Mouse (Mus musculus): ENCODE measurements around the gene Tbc1d5. TPM values are rescaled to one million over a fixed set of nuclear protein-coding genes. Genes with fewer than 3 reads are reported as not detected.

The Tbc1d5 gene
- polyA plus RNA-seq, 1 experiment from 2014 or later = 23.7 TPM

DNA sequence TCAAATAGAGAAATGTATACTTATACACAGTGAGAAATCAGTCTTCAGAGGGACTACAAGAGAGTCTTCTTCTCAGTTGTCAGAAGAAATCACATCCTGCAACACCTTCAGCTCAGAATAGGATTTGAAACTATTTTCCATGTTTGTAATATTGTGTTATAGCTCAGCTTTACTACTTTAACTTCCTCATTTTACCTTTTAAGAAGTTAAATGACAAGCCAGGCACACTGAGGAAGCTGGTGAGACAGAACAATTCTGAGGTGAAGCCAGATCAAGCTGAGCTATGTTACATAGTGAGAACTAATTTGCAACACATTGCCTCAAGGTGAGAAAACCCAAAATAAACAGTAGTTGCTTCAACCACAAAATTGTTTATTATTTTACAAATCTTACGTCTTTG lies 135.3 kb downstream of the Tbc1d5 start:
- no peaks in the 10 kb centered on the region for H3K27me3 ChIP-seq
- ChIA-PET POLR2A (no interaction called here), CTCF (interaction anchor here (1.4 kb wide), 1 partner anchor 9 kb away, joined by 4 read pairs; no protein-coding TSS in a partner anchor)
- in situ Hi-C loops (cut with MboI; ENCODE audit: low pct_unique_long_range_greater_than_20kb) = no loop called here
- TF ChIP-seq CTCF (IDR thresholded peaks at IDR 0.05) = no peak
- DNase-seq (ENCODE audit: low read depth, low spot score) (no peak), ATAC-seq (no peak)

DNA sequence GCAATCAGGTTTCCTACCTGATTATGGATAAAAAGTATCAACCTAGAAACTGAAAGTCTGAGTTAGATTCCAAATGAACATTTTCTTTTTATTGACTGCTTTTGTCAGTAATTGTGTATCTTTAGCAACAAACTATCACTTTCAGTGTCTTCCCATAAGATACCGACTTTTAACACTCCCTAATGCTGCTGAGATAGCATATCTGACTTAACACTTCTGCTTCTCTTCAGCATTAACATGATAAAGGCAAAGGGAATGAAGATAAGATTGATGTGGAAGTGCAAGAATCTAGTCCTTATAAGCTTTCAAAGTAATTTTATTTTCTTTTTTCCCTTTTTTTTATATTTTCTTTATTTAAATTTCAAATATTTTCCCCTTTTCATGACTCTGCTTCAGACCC lies 138.3 kb downstream of the Tbc1d5 start:
- ChIA-PET POLR2A (no interaction called here), CTCF (no interaction called here)
- ATAC-seq (no peak), DNase-seq (ENCODE audit: low read depth, low spot score) (no peak)
- no peak for TF ChIP-seq CTCF (IDR thresholded peaks at IDR 0.05)
- no peaks in the 10 kb centered on the region for H3K27me3 ChIP-seq
- in situ Hi-C loops (cut with MboI; ENCODE audit: low pct_unique_long_range_greater_than_20kb) = no loop called here

DNA sequence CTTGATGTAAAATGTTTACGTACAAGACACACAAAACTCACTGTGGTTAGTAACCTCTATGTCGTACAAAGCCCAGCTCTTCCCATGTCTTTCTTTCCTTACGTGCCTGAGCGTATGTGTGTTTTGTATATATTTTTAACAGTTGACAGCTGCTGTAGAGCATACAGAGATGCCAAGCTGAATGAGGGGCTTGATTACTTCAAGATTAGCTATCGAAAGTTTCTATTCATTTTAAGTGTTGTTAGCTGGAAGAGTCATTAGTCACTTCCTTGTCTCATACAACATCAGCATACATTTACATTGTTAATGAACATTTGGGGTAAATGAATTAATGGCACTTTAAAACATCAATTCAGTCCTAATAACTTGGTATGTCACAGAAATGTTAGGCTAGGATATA lies 155.9 kb downstream of the Tbc1d5 start:
- no peaks in the 10 kb centered on the region for H3K27me3 ChIP-seq
- in situ Hi-C loops (cut with MboI; ENCODE audit: low pct_unique_long_range_greater_than_20kb) = no loop called here
- ChIA-PET CTCF (interaction anchor here (0.8 kb wide), 1 partner anchor 10 kb away, joined by 3 read pairs; no protein-coding TSS in a partner anchor), POLR2A (no interaction called here)
- DNase-seq (ENCODE audit: low read depth, low spot score) = no peak
- no peak for TF ChIP-seq CTCF (IDR thresholded peaks at IDR 0.05)
- ATAC-seq = no peak

DNA sequence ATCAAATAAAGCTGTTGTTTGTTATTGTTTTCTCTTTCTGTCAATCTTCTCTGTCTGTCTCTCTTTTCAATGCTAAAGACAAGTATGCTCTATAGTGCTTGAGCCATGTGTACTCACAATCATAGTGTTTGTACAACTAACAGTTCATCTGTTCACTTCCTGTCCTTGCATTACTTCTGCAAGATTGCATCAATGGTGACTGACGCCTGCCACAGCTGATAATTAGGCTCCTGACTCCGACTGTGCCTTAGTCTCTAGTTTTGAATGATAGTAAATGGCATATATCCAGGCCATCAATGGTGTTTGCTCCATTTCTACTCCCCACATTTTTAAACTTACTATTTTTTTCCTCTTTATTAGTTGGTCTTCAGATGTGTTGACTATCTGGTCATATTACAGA lies 162.8 kb downstream of the Tbc1d5 start:
- no peak for TF ChIP-seq CTCF (IDR thresholded peaks at IDR 0.05)
- ATAC-seq (no peak), DNase-seq (ENCODE audit: low read depth, low spot score) (no peak)
- CTCF ChIA-PET = no interaction called here
- in situ Hi-C loops (cut with MboI; ENCODE audit: low pct_unique_long_range_greater_than_20kb) = no loop called here
- no peaks in the 10 kb centered on the region for H3K27me3 ChIP-seq
- POLR2A ChIA-PET = no interaction called here

DNA sequence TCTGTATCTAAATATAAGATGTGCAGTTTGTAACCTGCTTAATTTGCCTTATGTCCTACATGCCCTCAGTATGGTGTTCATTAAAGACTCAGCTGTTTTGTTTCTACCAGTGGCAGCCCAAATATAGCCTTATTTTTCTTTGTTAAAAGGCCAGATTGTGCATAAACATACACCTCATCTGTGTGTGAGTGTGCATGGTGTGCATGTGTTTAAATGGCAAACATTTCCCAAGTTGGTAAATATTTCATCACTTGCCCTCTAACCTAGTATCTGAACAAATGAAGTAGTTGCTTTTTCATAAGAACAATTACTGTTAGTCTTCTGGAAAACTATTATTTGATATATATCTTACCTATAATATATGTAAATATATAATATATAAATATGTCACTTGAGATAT lies 165.2 kb downstream of the Tbc1d5 start:
- H3K27me3 ChIP-seq = no peaks in the 10 kb centered on the region
- TF ChIP-seq CTCF (IDR thresholded peaks at IDR 0.05) = no peak
- POLR2A ChIA-PET = no interaction called here
- DNase-seq (ENCODE audit: low read depth, low spot score) (no peak), ATAC-seq (no peak)
- CTCF ChIA-PET = interaction anchor here (0.8 kb wide), 1 partner anchor 9 kb away, joined by 3 read pairs; no protein-coding TSS in a partner anchor
- in situ Hi-C loops (cut with MboI; ENCODE audit: low pct_unique_long_range_greater_than_20kb) = no loop called here

DNA sequence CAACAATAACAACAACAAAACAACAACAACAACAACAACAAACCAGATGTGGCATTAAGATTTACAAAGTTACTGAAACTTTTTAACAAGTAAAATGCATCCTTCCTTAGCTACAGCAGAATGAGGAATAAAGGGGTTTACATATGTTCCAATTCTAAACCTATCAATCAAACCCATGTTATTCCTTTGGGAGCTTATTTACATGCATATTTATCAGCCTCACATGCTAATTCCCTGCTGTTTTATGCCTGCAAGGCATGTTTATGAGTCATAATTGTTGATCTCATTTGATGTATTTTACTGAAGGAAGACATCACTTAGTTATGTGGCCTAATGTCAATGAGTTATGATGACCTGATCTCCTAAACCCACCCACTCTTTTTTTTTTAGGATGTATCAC lies 176.0 kb downstream of the Tbc1d5 start:
- ATAC-seq (no peak), DNase-seq (ENCODE audit: low read depth, low spot score) (no peak)
- POLR2A ChIA-PET = interaction anchor here (0.6 kb wide), 1 partner anchor 1972 kb away, joined by 3 read pairs; no protein-coding TSS in a partner anchor
- in situ Hi-C loops (cut with MboI; ENCODE audit: low pct_unique_long_range_greater_than_20kb) = no loop called here
- TF ChIP-seq CTCF (IDR thresholded peaks at IDR 0.05) = no peak
- CTCF ChIA-PET = interaction anchor here (1.1 kb wide), 1 partner anchor 9 kb away, joined by 3 read pairs; no protein-coding TSS in a partner anchor
- no peaks in the 10 kb centered on the region for H3K27me3 ChIP-seq

DNA sequence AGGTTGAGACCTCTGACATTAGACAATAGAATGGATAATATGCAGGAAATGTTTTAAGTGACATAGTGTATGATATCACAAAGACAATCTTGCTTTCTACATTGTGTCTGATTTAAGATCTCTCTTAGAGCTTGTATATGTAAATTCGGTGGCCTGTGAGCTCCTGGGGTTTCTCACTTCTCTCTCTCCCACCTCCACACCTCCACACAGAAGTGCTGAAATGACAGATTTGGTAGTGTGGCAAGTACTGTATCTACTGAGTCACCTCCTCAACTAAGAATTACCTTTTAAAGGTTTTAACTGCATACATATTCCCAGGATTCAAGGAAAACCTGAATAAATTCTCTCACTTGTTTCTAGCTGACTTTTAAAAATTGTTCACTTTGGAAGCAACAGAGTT lies 180.9 kb downstream of the Tbc1d5 start:
- DNase-seq (ENCODE audit: low read depth, low spot score) (no peak), ATAC-seq (no peak)
- CTCF ChIA-PET = no interaction called here
- POLR2A ChIA-PET = no interaction called here
- TF ChIP-seq CTCF (IDR thresholded peaks at IDR 0.05) = no peak
- H3K27me3 ChIP-seq = no peaks in the 10 kb centered on the region
- in situ Hi-C loops (cut with MboI; ENCODE audit: low pct_unique_long_range_greater_than_20kb) = loop anchor here (25.0 kb wide), 1 partner anchor 789 kb away; no protein-coding TSS in a partner anchor

DNA sequence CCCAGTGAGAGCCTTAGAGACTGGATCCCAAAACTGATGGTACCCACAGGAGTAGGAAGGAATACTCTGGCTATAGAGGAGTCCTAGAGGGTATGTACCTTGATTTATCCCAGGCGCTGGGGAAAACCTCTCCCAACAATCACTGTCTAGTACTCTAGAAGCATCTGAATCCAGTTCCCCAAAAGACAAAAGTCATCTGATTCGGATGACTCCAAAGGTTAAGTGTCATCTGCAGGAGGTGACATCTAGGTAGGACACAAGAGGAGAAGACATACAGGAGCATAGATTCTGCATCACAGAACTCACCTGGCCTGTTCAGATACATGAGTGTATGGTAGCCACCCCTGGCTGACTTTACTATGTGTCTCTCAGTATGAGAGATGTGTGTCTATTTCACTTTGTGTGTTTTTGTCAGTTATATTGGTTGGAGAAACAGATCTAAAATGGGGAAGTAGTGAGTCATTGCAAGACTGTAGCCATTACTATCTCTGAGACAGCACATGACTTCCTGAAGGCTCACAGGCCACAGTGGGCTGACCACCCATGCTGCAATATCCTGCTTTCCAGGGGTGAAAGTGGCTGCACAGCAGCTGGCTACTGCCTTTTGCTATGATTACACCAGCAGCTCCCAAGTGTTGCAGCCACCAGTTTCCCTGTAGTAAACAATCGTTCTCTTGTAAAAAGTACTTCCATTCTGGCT lies 185.7 kb downstream of the Tbc1d5 start:
- ChIA-PET CTCF (no interaction called here), POLR2A (no interaction called here)
- H3K27me3 ChIP-seq = no peaks in the 10 kb centered on the region
- TF ChIP-seq CTCF (IDR thresholded peaks at IDR 0.05) = no peak
- ATAC-seq (peak; percentile 71), DNase-seq (ENCODE audit: low read depth, low spot score) (no peak)
- in situ Hi-C loops (cut with MboI; ENCODE audit: low pct_unique_long_range_greater_than_20kb) = loop anchor here (25.0 kb wide), 1 partner anchor 794 kb away; no protein-coding TSS in a partner anchor

DNA sequence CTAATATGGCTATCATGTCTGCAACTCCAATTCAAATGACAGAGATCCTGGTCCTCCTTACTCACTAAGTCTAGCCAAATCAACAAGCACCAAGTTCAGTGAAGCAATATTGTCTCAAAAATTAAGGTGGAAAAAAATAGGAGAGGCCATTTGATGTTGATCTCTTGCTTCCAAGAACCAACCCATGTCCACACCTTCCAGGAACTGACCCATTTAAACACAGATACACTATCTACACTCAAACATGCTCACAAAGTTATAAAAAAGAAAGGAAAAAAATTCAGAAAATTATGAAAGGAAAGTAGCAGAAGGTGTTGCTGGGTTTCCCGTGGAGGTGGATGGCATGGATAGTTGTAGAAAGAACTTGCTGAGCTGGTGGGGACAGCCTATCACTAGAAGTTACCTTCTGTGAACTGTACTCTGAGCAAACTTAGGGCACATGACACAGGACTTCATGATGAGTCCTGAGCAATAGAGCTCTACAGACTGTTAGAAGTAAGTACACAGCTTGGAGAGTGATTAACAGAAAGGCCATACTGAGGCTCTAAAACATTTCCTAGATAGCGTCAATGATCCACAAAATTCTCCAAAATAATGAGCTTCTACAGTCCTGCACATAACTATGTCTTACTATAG lies 188.3 kb downstream of the Tbc1d5 start:
- in situ Hi-C loops (cut with MboI; ENCODE audit: low pct_unique_long_range_greater_than_20kb) = loop anchor here (25.0 kb wide), 1 partner anchor 796 kb away; no protein-coding TSS in a partner anchor
- ATAC-seq (no peak), DNase-seq (ENCODE audit: low read depth, low spot score) (no peak)
- no peak for TF ChIP-seq CTCF (IDR thresholded peaks at IDR 0.05)
- ChIA-PET CTCF (interaction anchor here (1.6 kb wide), 1 partner anchor 8 kb away, joined by 4 read pairs; no protein-coding TSS in a partner anchor), POLR2A (no interaction called here)
- H3K27me3 ChIP-seq = no peaks in the 10 kb centered on the region

DNA sequence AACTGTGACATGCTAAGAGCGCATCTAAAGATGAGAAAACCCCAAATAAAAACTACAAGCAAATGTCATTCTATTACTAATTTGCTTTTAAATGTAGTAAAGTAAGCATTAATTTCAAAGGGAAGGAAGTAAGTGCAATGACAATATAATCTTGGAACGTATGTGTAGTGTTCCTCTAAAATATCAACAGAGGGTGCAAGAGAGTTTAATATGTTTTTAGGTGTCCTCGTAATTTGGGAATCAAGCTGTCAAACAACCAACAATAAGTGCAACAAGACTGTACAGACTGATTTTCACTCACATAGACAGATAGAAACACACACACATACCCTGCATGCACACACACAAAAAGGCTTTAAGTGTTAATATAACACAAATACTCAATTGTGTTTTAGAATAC lies 191.2 kb downstream of the Tbc1d5 start:
- ATAC-seq (no peak), DNase-seq (ENCODE audit: low read depth, low spot score) (no peak)
- POLR2A ChIA-PET = interaction anchor here (0.6 kb wide), 1 partner anchor 99 kb away, joined by 3 read pairs; no protein-coding TSS in a partner anchor
- CTCF ChIA-PET = no interaction called here
- H3K27me3 ChIP-seq = no peaks in the 10 kb centered on the region
- in situ Hi-C loops (cut with MboI; ENCODE audit: low pct_unique_long_range_greater_than_20kb) = loop anchor here (25.0 kb wide), 1 partner anchor 799 kb away; no protein-coding TSS in a partner anchor
- TF ChIP-seq CTCF (IDR thresholded peaks at IDR 0.05) = peak; percentile 31

DNA sequence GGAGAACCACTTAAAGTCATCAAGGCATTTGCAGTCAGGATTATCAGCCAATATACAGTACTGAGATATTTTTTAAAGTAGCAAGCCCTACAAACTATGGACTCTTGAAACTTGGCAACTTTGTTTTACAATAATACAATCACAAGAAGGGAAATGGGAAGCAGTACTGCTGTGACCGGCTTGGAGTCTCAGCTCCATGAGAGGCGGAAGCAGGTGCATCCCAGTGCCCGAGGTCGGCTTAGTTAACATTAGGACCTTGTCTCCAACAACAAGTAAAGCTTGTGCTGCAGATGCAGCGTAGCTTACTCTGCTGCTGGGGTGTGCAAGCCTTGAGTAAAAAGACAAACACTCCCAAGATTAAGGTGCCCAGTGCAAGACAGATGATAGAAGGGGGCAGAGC lies 197.2 kb downstream of the Tbc1d5 start:
- DNase-seq (ENCODE audit: low read depth, low spot score) (no peak), ATAC-seq (no peak)
- POLR2A ChIA-PET = no interaction called here
- H3K27me3 ChIP-seq = no peaks in the 10 kb centered on the region
- in situ Hi-C loops (cut with MboI; ENCODE audit: low pct_unique_long_range_greater_than_20kb) = loop anchor here (25.0 kb wide), 1 partner anchor 805 kb away; no protein-coding TSS in a partner anchor
- TF ChIP-seq CTCF (IDR thresholded peaks at IDR 0.05) = no peak
- CTCF ChIA-PET = interaction anchor here (1.5 kb wide), 1 partner anchor 10 kb away, joined by 4 read pairs; no protein-coding TSS in a partner anchor
